Mouse (Mus musculus) ovary, postnatal 36 days (tissue): ENCODE measurements at regions not wholly inside any gene's neighbourhood (a gene's known extent, or its start where the extent isn't known, plus 50 kb on each side); places are given as distances from the start of the nearest gene placed in this dataset.

Experiments
- DNase-seq: peaks from one replicate; pipeline ENCODE4 v3.0.0; 2022; ENCODE audit warnings: low spot score, mixed read lengths

DNA sequence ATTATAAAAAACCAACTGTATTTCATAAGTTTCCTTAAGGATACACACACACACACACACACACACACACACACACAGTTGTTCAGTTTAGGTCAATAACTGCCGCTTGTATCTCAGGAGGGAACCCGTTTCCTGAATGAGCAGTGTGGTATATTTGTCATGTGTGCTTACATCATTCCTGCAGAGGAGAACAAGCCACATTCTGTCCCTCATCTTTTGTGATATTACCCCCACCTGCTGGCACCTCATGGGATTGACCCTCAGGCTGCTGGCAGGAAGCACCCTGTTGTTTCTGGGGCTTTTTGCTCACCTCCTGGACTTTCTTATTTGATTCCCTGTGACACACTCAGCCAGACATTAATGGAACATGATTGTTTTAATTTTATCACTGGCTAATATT, 66.4 kb upstream of the Htr1a start:
- DNase-seq = peak; percentile 71

DNA sequence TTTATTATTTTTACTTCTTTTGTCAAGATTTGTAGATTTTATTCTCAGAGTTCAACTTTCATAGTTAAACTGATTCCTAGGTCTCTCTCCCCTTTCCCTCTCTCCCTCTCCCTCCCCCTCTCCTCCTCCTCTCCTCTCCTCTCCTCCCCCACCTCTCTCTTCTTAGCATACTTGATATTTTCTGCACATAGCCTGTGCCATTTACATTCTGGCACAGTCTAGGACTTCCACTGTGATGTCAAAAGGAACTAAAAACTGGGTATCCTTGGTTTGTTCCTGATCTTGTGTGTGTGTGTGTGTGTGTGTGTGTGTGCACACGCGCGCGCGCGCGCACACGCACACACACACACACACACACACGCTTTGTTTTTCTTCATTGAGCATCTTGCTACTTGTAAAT, 64.9 kb upstream of the Htr1a start:
- no peak for DNase-seq

DNA sequence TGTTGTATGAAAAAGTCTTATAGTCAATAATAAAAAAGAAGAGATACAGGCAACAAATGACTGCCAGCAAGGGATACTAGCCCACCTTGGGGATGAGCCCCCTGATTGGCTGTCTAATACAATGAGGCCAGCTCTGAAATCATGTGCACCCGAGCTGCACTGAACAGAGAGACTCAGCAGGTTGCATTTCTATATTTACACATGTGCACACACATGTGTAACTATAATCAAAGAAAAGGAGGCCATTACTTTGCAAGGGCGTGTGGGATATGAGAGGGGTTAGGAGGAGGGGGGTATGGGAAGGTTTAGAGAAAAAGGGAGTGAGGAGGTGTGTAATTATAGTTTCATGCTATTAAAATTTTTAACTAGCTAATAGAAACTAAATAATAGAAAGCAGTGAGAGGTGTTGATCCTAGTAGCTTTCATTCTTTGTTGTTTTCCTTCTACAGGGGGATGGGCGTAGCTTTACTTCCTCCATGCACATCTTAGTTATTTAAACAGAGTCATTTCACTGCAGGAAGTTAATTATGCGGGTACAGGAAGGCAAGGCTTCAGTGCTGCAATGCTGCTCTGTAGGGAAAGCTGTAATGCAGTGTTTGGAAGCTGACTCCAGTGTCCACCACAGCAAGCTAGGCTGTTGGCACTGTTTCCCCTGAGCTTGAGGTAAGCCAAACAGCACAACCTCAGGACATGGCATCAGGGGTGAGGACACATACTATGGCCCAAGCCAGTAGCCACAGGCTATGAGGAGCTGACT, 56.2 kb upstream of the Htr1a start:
- no peak for DNase-seq
